Comparison of ENCODE assay signal across 8 mouse cellular contexts in genomic region chr5:143056191-143056880, GRCm38 (mm10). TPM values are rescaled to one million over a fixed set of nuclear protein-coding genes. Genes with fewer than 3 reads are reported as not detected.
A peak's percentile ranks its signal among the peaks of the same experiment; 100 is the strongest.
DNase-seq lines count a peak whose midpoint lies in the region; ATAC-seq and TF ChIP-seq lines count a peak whose summit lies in the region.

No protein-coding gene starts in this region.

- H3K4me1 ChIP-seq in liver, adult 2 months (ENCODE audit: control insufficient read depth, insufficient read depth, low read length) = peaks cover 13% of the 10 kb centered on the region
- peaks cover 10% of the 10 kb centered on the region for H3K4me1 ChIP-seq in cortical plate, adult 2 months (ENCODE audit: control insufficient read depth, insufficient read depth, low read length)
- H3K4me1 ChIP-seq in intestine, embryonic 16.5 days (ENCODE audit: control insufficient read depth, insufficient read depth, low read length) = peaks cover 26% of the 10 kb centered on the region; the same call in 1 of the 2 replicates

- no peak overlapping the region for H3K4me3 ChIP-seq in liver, adult 2 months (ENCODE audit: insufficient read depth, low read depth, low read length)
- no peak overlapping the region for H3K4me3 ChIP-seq in cortical plate, adult 2 months (ENCODE audit: insufficient read depth, low read length)
- no peak overlapping the region for H3K4me3 ChIP-seq in intestine, embryonic 16.5 days (ENCODE audit: low read length)

- ATAC-seq in intestine, embryonic 16.5 days = no peak; the same call in 1 of the 2 replicates
- 0 out of 2 replicates have a peak, but pooled peaks have one; percentile 8 for ATAC-seq in neutrophil, adult 5-6 weeks (ENCODE audit: extremely low read depth, insufficient number of reproducible peaks, low FRiP score, poor library complexity, severe bottlenecking)

- TF ChIP-seq CTCF in liver, adult 2 months (IDR thresholded peaks at IDR 0.05; ENCODE audit: low read depth, low read length) = no peak
- no peak for TF ChIP-seq CTCF in cortical plate, adult 2 months (IDR thresholded peaks at IDR 0.05; ENCODE audit: extremely low read depth, insufficient read depth, low read length)

- H3K79me2 ChIP-seq in liver, adult 2 months (ENCODE audit: control insufficient read depth, insufficient read depth, low read length) = no peaks in the 10 kb centered on the region

- H3K9ac ChIP-seq in liver, adult 2 months (ENCODE audit: low read depth, low read length) = no peak overlapping the region
- no peak overlapping the region for H3K9ac ChIP-seq in intestine, embryonic 16.5 days (ENCODE audit: low read depth, low read length)

- H3K9me3 ChIP-seq in intestine, embryonic 16.5 days (ENCODE audit: control insufficient read depth, low read length) = no peaks in the 10 kb centered on the region

- DNase-seq in liver, adult 2 months (ENCODE audit: extremely low read depth, low read depth, low spot score) = peak; percentile 64
- no peak for DNase-seq in liver
- no peak for DNase-seq in thymus, adult 18-20 months
- no peak for DNase-seq in layer of hippocampus, adult 11-12 months (ENCODE audit: low spot score)
- DNase-seq in urinary bladder, adult 2 months (ENCODE audit: low spot score) = no peak

- WGBS in liver, adult 2 months = 59% methylated on average over 4 of the region's 4 CpGs
- WGBS in intestine, embryonic 16.5 days = 60% methylated on average over 4 of the region's 4 CpGs

- no peaks in the 10 kb centered on the region for H3K27me3 ChIP-seq in liver, adult 2 months (ENCODE audit: control insufficient read depth, insufficient read depth, low read length)
- no peaks in the 10 kb centered on the region for H3K27me3 ChIP-seq in intestine, embryonic 16.5 days (replicated peaks; ENCODE audit: control insufficient read depth, insufficient read depth, low read length)

- H3K4me2 ChIP-seq in intestine, embryonic 16.5 days (ENCODE audit: low read depth, low read length) = no peak overlapping the region

- H3K27ac ChIP-seq in liver, adult 2 months (replicated peaks; ENCODE audit: insufficient read depth, low read depth, low read length) = peak overlapping the region; percentile 43
- H3K27ac ChIP-seq in cortical plate, adult 2 months (ENCODE audit: insufficient read depth, low read length) = 0 out of 2 replicates have a peak overlapping the region, but pooled peaks have one; percentile 48
- H3K27ac ChIP-seq in intestine, embryonic 16.5 days (ENCODE audit: low read length) = peak overlapping the region; percentile 71

- TF ChIP-seq POLR2A in liver, adult 2 months (IDR thresholded peaks at IDR 0.05; ENCODE audit: extremely low read depth, insufficient read depth, low read length) = no peak
- no peak for TF ChIP-seq POLR2A in cortical plate, adult 2 months (IDR thresholded peaks at IDR 0.05; ENCODE audit: extremely low read depth, insufficient read depth, low read length)

- H3K36me3 ChIP-seq in liver, adult 2 months (ENCODE audit: control insufficient read depth, insufficient read depth, low read length) = peaks cover 17% of the 10 kb centered on the region
- H3K36me3 ChIP-seq in intestine, embryonic 16.5 days (ENCODE audit: control insufficient read depth, insufficient read depth, low read length) = no peaks in the 10 kb centered on the region; the same call in 1 of the 2 replicates

RNA-seq across cellular contexts. Expression of gene Rnf216, which starts 56.5 kb away (rescaled TPM):
- 10.8 and 11.5 TPM in 2 replicates for total RNA-seq in liver, adult 2 months (2014; rRNA removed)
- 10.4 and 12.1 TPM in 2 replicates for polyA plus RNA-seq in liver, adult 2 months (2012; rRNA removed)
- 27.7 and 28.5 TPM in 2 replicates for polyA plus RNA-seq in cortical plate, adult 2 months (2012; rRNA removed)
- 26.5 and 28.4 TPM in 2 replicates for polyA plus RNA-seq in intestine, embryonic 16.5 days (2015; fragmentation: Nextera tagmentation; extraction: Ambion mirVana)
- 102 and 127 TPM in 2 replicates for total RNA-seq in neutrophil, adult 5-6 weeks (2017)
- polyA plus RNA-seq in urinary bladder, adult 2 months (2012; rRNA removed) = 25.0 and 26.2 TPM in 2 replicates
